Mouse (Mus musculus): Measurements from ENCODE around the gene Usp10.

DNA sequence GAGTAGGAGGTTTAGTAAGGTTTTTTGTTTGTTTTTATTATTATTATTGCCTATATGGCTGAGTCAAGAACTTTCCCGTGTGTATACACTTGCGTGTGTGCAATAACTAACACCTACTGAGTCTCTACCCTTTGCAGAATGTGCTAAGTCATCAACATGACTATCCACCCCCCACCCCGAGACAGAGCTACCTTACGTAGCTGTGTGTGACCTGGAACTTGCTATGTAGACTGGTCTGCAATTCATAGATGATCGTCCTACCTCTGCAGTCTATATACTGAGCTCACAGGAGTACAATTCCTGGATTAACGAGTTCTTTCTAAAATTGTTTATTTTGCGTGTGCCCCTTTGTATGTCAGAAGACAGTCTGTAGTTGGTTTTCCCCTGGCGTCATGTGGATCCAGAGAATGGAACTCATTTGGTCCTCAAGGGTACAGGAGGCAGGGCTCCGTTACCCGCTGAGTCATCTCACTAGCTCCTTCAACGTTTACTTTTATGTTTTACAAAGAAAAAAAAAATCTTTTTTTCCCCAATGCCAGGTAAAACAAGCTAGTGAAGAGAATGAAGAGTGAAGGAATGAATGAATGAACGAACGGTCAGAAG is at the start of gene Usp10:
- no peak for TF ChIP-seq CTCF (IDR thresholded peaks at IDR 0.05; ENCODE audit: low read depth, low read length)
- no peak for TF ChIP-seq TAL1 (conservative IDR thresholded peaks at IDR 0.05; ENCODE audit: low read depth, low read length)

Measured in G1E (cell line).